Mouse (Mus musculus): Measurements from ENCODE around the gene Ctcf. TPM values are rescaled to one million over a fixed set of nuclear protein-coding genes. Genes with fewer than 3 reads are reported as not detected.
"Not testable (repeated sequence)": the region's sequence is repeated elsewhere in the genome, so short reads cannot be mapped to it uniquely, and the experiment has no call there.

Gene Ctcf
- total RNA-seq (2014; fragmentation: Nextera tagmentation): 104 and 105 TPM in 2 replicates
- 84.1 and 107 TPM in 2 replicates for total RNA-seq (2017)

DNA sequence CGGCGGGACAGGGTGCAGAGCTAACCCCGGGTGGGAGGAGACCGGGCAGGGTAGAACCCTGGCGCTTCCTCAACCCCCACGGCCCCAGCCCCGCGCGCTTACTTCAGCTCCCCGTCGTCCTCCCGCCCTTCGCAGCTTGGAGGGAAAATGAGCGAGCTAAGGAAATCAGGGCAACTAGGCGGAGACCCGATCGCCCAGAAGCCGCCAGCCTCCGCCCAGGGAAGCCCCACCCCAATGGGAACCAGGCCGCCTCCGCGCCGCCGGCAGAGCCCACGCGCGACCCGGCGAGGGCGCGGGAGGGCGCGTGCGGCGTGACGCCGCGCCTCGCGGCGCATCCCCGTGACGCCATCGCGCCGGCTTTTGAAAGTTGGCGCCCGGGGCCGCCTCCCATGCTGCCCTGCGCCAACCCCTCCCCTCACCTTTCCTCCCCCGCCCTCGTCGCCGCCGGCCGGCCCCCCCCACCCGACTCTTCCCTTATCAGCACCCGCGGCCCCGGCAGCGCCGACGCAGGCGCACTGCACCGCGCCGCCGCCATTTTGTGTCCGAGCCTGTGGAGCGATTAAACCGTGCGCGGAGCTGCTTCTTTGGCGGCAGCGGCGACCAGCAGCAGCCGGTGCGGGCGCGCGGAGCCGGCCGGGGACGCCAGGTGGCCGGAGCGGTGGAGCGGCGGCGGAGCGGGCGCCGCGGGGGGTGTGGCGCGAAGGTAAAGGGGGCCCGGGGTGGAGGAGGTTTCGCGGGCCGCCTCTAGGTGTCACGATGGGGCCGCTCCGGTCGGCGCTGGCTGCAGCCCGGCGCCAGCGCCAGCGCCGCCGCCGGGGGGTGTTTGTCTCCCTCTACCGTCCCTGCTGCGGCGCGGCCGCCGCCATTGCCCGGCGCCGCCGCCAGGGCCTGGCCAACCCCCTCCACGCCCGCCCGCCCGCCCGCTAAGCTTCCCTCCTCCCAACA is at the start of gene Ctcf:
Gene Ctcf, plus strand, starts transcription at position 551 of the 945 bp plus-strand sequence.
- peak; percentile 65 for ATAC-seq (replicated peaks; ENCODE audit: poor library complexity, severe bottlenecking)

- ATAC-seq (replicated peaks; ENCODE audit: poor library complexity, severe bottlenecking): no peak
Observed at GRCm38 (mm10) chr8:105592431-105592830, 43.9 kb upstream of the Ctcf start.

GRCm38 (mm10) chr8:105593859-105594258 is 42.5 kb upstream of the Ctcf start:
- ATAC-seq (replicated peaks; ENCODE audit: poor library complexity, severe bottlenecking): no peak

- no peak for ATAC-seq (replicated peaks; ENCODE audit: poor library complexity, severe bottlenecking)
Observed at GRCm38 (mm10) chr8:105594451-105595242, 41.7 kb upstream of the Ctcf start.

- ATAC-seq (replicated peaks; ENCODE audit: poor library complexity, severe bottlenecking): peak; percentile 93
Observed at GRCm38 (mm10) chr8:105596362-105597034, 39.9 kb upstream of the Ctcf start.

- ATAC-seq (replicated peaks; ENCODE audit: poor library complexity, severe bottlenecking): no peak
Observed at GRCm38 (mm10) chr8:105598777-105599176, 37.6 kb upstream of the Ctcf start.

GRCm38 (mm10) chr8:105601301-105601700 is 35.1 kb upstream of the Ctcf start:
- no peak for ATAC-seq (replicated peaks; ENCODE audit: poor library complexity, severe bottlenecking)

DNA sequence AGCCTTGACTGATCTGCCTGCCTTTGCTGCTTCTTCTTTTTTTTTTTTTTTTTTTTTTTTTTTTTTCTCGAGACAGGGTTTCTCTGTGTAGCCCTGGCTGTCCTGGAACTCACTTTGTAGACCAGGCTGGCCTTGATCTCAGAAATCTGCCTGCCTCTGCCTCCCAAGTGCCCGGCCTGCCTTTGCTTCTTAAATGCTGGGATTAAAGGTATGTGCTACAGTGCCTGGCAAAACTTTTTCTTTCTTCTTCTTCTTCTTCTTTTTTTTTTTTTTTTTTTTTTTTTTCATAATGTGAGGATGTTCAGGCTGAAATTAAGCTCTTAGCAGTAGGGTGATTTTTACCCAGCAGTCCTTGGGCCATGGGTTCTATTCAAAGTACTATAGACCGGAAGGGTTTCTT is 33.8 kb upstream of the Ctcf start:
- ATAC-seq (replicated peaks; ENCODE audit: poor library complexity, severe bottlenecking): not testable (repeated sequence)

GRCm38 (mm10) chr8:105604804-105605381 is 31.5 kb upstream of the Ctcf start, which contains the start of gene Ripor1:
Gene Ripor1 (plus strand): TSS chr8:105605255.
- peak; percentile 54 for ATAC-seq (replicated peaks; ENCODE audit: poor library complexity, severe bottlenecking)

GRCm38 (mm10) chr8:105605491-105606188 is 30.7 kb upstream of the Ctcf start:
- no peak for ATAC-seq (replicated peaks; ENCODE audit: poor library complexity, severe bottlenecking)

- ATAC-seq (replicated peaks; ENCODE audit: poor library complexity, severe bottlenecking): peak; percentile 49
Observed at GRCm38 (mm10) chr8:105606189-105607023, 30.0 kb upstream of the Ctcf start.

DNA sequence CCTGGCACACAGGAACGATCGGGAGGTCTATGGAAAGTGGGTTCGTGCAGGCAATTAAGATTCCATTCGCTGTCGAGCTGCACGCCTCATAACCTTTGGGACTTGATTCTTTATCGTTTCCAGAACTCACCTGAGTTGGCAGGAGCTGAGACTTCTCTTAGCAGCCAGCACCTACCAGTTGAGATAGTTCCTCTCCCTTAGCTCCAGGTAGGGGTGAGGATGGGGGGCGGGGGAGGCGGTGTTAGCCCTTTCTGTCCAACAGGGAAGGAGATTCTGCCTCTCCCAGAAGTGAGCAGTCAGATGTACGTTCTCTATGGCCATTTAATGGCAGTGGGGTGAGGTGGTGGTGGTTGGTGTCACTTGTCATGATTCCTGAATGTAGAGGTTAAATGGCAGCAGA is 29.3 kb upstream of the Ctcf start:
- no peak for ATAC-seq (replicated peaks; ENCODE audit: poor library complexity, severe bottlenecking)

- ATAC-seq (replicated peaks; ENCODE audit: poor library complexity, severe bottlenecking): peak; percentile 17
Observed at GRCm38 (mm10) chr8:105607684-105608083, 28.7 kb upstream of the Ctcf start.

GRCm38 (mm10) chr8:105609355-105609754 is 27.0 kb upstream of the Ctcf start:
- peak; percentile 40 for ATAC-seq (replicated peaks; ENCODE audit: poor library complexity, severe bottlenecking)

- no peak for ATAC-seq (replicated peaks; ENCODE audit: poor library complexity, severe bottlenecking)
Observed at GRCm38 (mm10) chr8:105609771-105610170, 26.6 kb upstream of the Ctcf start.

- no peak for ATAC-seq (replicated peaks; ENCODE audit: poor library complexity, severe bottlenecking)
Observed at GRCm38 (mm10) chr8:105611836-105612235, 24.5 kb upstream of the Ctcf start.

DNA sequence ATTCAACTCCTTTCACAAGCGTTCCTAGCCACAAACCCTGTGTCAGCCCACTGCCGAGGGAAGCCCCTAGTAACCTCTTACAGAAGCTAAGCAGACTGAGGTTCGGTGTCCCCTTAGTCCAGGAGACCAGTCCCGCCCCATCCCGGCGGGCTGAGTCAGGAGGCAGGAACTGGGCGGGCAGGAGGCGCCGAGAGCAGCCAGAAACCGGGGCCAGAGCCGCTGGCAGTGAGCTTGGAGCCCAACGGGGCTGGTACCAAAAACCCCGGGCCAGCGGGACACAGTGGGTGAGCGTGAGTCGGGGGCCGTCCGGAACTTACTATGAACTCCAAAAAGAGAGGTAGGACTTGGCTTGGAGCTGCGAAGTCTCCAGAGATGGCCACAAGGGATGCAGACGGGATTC is 23.3 kb upstream of the Ctcf start:
- ATAC-seq (replicated peaks; ENCODE audit: poor library complexity, severe bottlenecking): peak; percentile 12; the same call in 1 of the 2 replicates

DNA sequence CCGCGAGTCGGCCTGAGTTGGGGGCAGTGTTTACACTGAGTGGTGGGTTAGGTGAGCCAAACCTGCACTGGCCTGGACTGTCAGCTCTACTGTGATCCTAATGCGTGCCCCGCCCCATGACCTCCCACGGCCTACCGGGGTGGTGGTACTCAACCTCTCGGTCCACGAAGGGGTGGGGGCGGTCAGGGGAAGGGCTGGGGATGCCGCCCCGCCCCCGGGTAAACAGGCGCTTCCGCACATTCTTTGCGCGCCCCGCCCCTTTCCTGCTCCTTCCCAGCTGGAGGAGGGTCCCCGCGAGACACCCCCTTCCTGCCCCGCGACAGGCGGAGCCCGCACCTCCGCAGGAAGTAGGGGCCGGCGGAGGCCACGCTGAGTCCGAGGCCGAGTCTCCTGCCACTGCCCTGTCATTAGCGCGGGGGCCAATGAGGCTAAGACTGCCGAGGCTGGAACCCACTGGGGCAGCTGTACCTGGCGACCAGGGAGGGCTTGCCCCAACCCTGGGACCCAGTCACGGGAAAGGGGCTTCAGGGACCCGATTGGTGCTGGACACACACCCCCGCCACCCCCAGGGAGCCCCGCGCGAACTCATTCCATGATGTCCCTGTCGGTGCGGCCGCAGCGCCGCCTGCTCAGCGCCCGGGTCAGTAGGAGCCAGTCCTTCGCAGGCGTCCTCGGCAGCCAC is 22.4 kb upstream of the Ctcf start:
- peak; percentile 61 for ATAC-seq (replicated peaks; ENCODE audit: poor library complexity, severe bottlenecking)

All from granulocyte monocyte progenitor cell, adult 5-6 weeks (primary cell).